ENCODE assay signal across 8 mouse cellular contexts in genomic region chr8:126593889-126594480, GRCm38 (mm10). TPM values are rescaled to one million over a fixed set of nuclear protein-coding genes. Genes with fewer than 3 reads are reported as not detected.
DNase-seq lines count a peak whose midpoint lies in the region; ATAC-seq lines count a peak whose summit lies in the region.

Gene Irf2bp2 (minus strand): TSS chr8:126593986.

- H3K9me3 ChIP-seq in hindbrain, embryonic 14.5 days (ENCODE audit: control insufficient read depth, low read length) = no peaks in the 10 kb centered on the region

- WGBS in hindbrain, embryonic 14.5 days = under 1% methylated on average over 47 of the region's 56 CpGs

- H3K36me3 ChIP-seq in hindbrain, embryonic 14.5 days (replicated peaks; ENCODE audit: control insufficient read depth, insufficient read depth) = peaks cover 18% of the 10 kb centered on the region; the same call in 1 of the 2 replicates

- H3K4me1 ChIP-seq in hindbrain, embryonic 14.5 days (replicated peaks; ENCODE audit: control insufficient read depth, insufficient read depth, low read length) = peaks cover 51% of the 10 kb centered on the region

- peak within 1 kb of the TSS; percentile 98 for H3K4me2 ChIP-seq in hindbrain, embryonic 14.5 days (replicated peaks)

- H3K27me3 ChIP-seq in hindbrain, embryonic 14.5 days (ENCODE audit: control insufficient read depth, insufficient read depth, low read length) = no peaks in the 10 kb centered on the region

- peak; percentile 69 for ATAC-seq in hindbrain, embryonic 14.5 days (ENCODE audit: low FRiP score)
- ATAC-seq in megakaryocyte, adult 5-6 weeks (ENCODE audit: poor library complexity, severe bottlenecking) = peak; percentile 20

- peak within 1 kb of the TSS; percentile 98 for H3K27ac ChIP-seq in hindbrain, embryonic 14.5 days

- DNase-seq in R1 (ENCODE audit: low read depth, low spot score) = peak; percentile 94
- peak; percentile 90 to 91 for DNase-seq in cerebellum, postnatal 14 days
- peak; percentile 77 to 78 for DNase-seq in frontal cortex, postnatal 25 days (ENCODE audit: low spot score in 2 of 2)
- peak; percentile 92 for DNase-seq in hindbrain, embryonic 14.5 days (ENCODE audit: low spot score)
- DNase-seq in left cerebral cortex, adult 18-20 months (ENCODE audit: low spot score in 2 of 2) = peak; percentile 81 to 92
- DNase-seq in right cerebral cortex, adult 2 months (ENCODE audit: low spot score in 2 of 2) = peak; percentile 85 to 88
- peak; percentile 89 for DNase-seq in urinary bladder, postnatal 14 days (ENCODE audit: low spot score)

- peak within 1 kb of the TSS; percentile 100 for H3K4me3 ChIP-seq in hindbrain, embryonic 14.5 days (replicated peaks; ENCODE audit: low read length)

- peak within 1 kb of the TSS; percentile 100 for H3K9ac ChIP-seq in hindbrain, embryonic 14.5 days

RNA-seq across cellular contexts. Expression of gene Irf2bp2, which starts in this region (rescaled TPM):
- 7.2 and 7.4 TPM in 2 replicates for polyA plus RNA-seq in hindbrain, embryonic 14.5 days (2014; fragmentation: Nextera tagmentation; extraction: Ambion mirVana)
- 10 to 100 TPM; 74.0 to 77.6 TPM for total RNA-seq in left cerebral cortex, adult 18-20 months (2021)
- 95.9 and 105 TPM in 2 replicates for total RNA-seq in megakaryocyte, adult 5-6 weeks (2015)
- 93.8 and 99.8 TPM in 2 replicates for total RNA-seq in megakaryocyte, adult 5-6 weeks (2017)

Comparison
In these comparisons a context has a peak if more than half of its experiments do, and no peak if none do; other contexts are left out.
1. Peak in every context shown above with its lines: DNase-seq, ATAC-seq, H3K4me3 ChIP-seq and H3K27ac ChIP-seq.